Mouse (Mus musculus): ENCODE results near the gene Hmgn1.

- TF ChIP-seq CTCF (IDR thresholded peaks at IDR 0.05; ENCODE audit: low read depth) = no peak
- no peak for TF ChIP-seq EP300 (IDR thresholded peaks at IDR 0.05; ENCODE audit: low read depth)
These were observed 38.3 kb upstream of the Hmgn1 start for GRCm38 (mm10) chr16:96165723-96166264.

Measured in liver, postnatal 0 days (tissue).